Mouse (Mus musculus) kidney, postnatal 0 days (tissue): ENCODE data around the gene Tnpo1. TPM values are rescaled to one million over a fixed set of nuclear protein-coding genes. Genes with fewer than 3 reads are reported as not detected.

Experiments
- ATAC-seq: fragments of 200-750 bp; cut with Nextera tagmentation; replicated peaks from 2 replicates; pipeline ENCODE4 v1.8.0; 2017; ENCODE audit warnings: low read depth, moderate number of reproducible peaks, moderate TSS enrichment, moderate library complexity; ENCODE audit not compliant: low FRiP score
- DNase-seq: peaks from one replicate; pipeline ENCODE4 v3.0.0-alpha.2; 2016; ENCODE audit warnings: low spot score
- H3K27ac ChIP-seq: fragments of 300-500 bp; sonication (generic); 2 replicates; pipeline ENCODE4 v1.5.1; 2014; ENCODE audit warnings: mild to moderate bottlenecking
- H3K27me3 ChIP-seq: fragments of 300-500 bp; sonication (generic); 2 replicates; pipeline ENCODE4 v1.6.1; 2014; ENCODE audit warnings: low read length, mixed read lengths; ENCODE audit not compliant: insufficient read depth
- H3K36me3 ChIP-seq: fragments of 300-500 bp; sonication (generic); 2 replicates; pipeline ENCODE4 v1.6.1; 2014; ENCODE audit warnings: low read length, mixed read lengths; ENCODE audit not compliant: insufficient read depth
- H3K4me1 ChIP-seq: fragments of 300-500 bp; sonication (generic); replicated peaks from 2 replicates; pipeline ENCODE4 v1.6.1; 2014; ENCODE audit warnings: antibody characterized with exemption, low read length, mixed read lengths; ENCODE audit not compliant: insufficient read depth
- H3K4me2 ChIP-seq: fragments of 300-500 bp; sonication (generic); 2 replicates; pipeline ENCODE4 v1.6.1; 2014; ENCODE audit warnings: mild to moderate bottlenecking, low read length, moderate library complexity, mixed read lengths
- H3K4me3 ChIP-seq: fragments of 300-500 bp; sonication (generic); replicated peaks from 2 replicates; pipeline ENCODE4 v1.5.1; 2014; ENCODE audit warnings: low read depth, low read length
- H3K9ac ChIP-seq: fragments of 300-500 bp; sonication (generic); 2 replicates; pipeline ENCODE4 v1.6.1; 2014; ENCODE audit warnings: low read depth, low read length
- H3K9me3 ChIP-seq: fragments of 300-500 bp; sonication (generic); replicated peaks from 2 replicates; pipeline ENCODE4 v1.6.1; 2016; ENCODE audit warnings: low read length, inconsistent platforms, mixed read lengths
- CTCF ChIP-seq: IDR thresholded peaks from 2 replicates; pipeline ENCODE4 v1.5.1; 2016; ENCODE audit warnings: antibody characterized with exemption, low read depth, mild to moderate bottlenecking, moderate library complexity
- WGBS: fragments of 180-500 bp; shearing (Covaris S2); extraction: QIAGEN DNeasy Blood & Tissue Kit; methylation state at CpG from one replicate; pipeline ENCODE4 v1.1.7; 2014; 5-methylcytosine and 5-hydroxymethylcytosine counted together
- polyA plus RNA-seq: library from polyadenylated mRNA; unstranded; fragments of >200 nt; fragmentation: Nextera tagmentation; extraction: Ambion mirVana; gene quantifications from 2 replicates; pipeline ENCODE4 v1.2.1, GENCODE M21; 2015

The Tnpo1 gene
- polyA plus RNA-seq, 1 experiment from 2014 or later: 37.8 TPM

GRCm38 (mm10) chr13:98899550-98899949 is 26.6 kb downstream of the Tnpo1 start:
- ATAC-seq: no peak
- 73% methylated on average over 3 of the region's 3 CpGs for WGBS

GRCm38 (mm10) chr13:98897577-98897976 is 28.6 kb downstream of the Tnpo1 start:
- ATAC-seq: no peak
- 85% methylated on average over 5 of the region's 5 CpGs for WGBS

More at GRCm38 (mm10) chr13:98899550-98899949, 26.6 kb downstream of the Tnpo1 start:
- Histone ChIP-seq H3K4me1 (no peaks in the 10 kb centered on the region), H3K9ac (no peak overlapping the region), H3K9me3 (no peaks in the 10 kb centered on the region), H3K4me3 (no peak overlapping the region), H3K27me3 (no peaks in the 10 kb centered on the region), H3K36me3 (no peaks in the 10 kb centered on the region), H3K4me2 (no peak overlapping the region), H3K27ac (no peak overlapping the region)
- TF ChIP-seq CTCF: no peak
- DNase-seq: no peak

GRCm38 (mm10) chr13:98896434-98897126 is 29.6 kb downstream of the Tnpo1 start:
- DNase-seq (no peak), ATAC-seq (no peak)
- no peak overlapping the region for H3K27ac ChIP-seq
- no peak for TF ChIP-seq CTCF
- no peaks in the 10 kb centered on the region for H3K36me3 ChIP-seq
- H3K4me1 ChIP-seq: 0 out of 2 replicates have a peak, but pooled peaks cover 3% of the 10 kb centered on the region
- H3K9ac ChIP-seq: no peak overlapping the region
- no peak overlapping the region for H3K4me2 ChIP-seq
- 77% methylated on average over 7 of the region's 7 CpGs for WGBS
- H3K9me3 ChIP-seq: no peaks in the 10 kb centered on the region
- H3K27me3 ChIP-seq: no peaks in the 10 kb centered on the region
- H3K4me3 ChIP-seq: no peak overlapping the region

More at GRCm38 (mm10) chr13:98897577-98897976, 28.6 kb downstream of the Tnpo1 start:
- H3K27ac ChIP-seq: no peak overlapping the region
- no peak overlapping the region for H3K9ac ChIP-seq
- H3K4me3 ChIP-seq: no peak overlapping the region
- H3K4me2 ChIP-seq: no peak overlapping the region
- no peak for TF ChIP-seq CTCF
- no peaks in the 10 kb centered on the region for H3K27me3 ChIP-seq
- no peaks in the 10 kb centered on the region for H3K9me3 ChIP-seq
- DNase-seq: no peak
- H3K36me3 ChIP-seq: no peaks in the 10 kb centered on the region
- 0 out of 2 replicates have a peak, but pooled peaks cover 3% of the 10 kb centered on the region for H3K4me1 ChIP-seq

- Histone ChIP-seq H3K4me2 (no peak overlapping the region), H3K4me1 (0 out of 2 replicates have a peak, but pooled peaks cover 6% of the 10 kb centered on the region), H3K27me3 (no peaks in the 10 kb centered on the region), H3K9me3 (no peaks in the 10 kb centered on the region), H3K27ac (no peak overlapping the region), H3K36me3 (no peaks in the 10 kb centered on the region), H3K9ac (no peak overlapping the region), H3K4me3 (no peak overlapping the region)
- DNase-seq (no peak), ATAC-seq (no peak)
- WGBS: 80% methylated on average over 4 of the region's 4 CpGs
- TF ChIP-seq CTCF: no peak
Observed at GRCm38 (mm10) chr13:98896013-98896412, 30.2 kb downstream of the Tnpo1 start.

GRCm38 (mm10) chr13:98894900-98895299 is 31.3 kb downstream of the Tnpo1 start:
- Histone ChIP-seq H3K4me3 (no peak overlapping the region), H3K9ac (no peak overlapping the region), H3K9me3 (no peaks in the 10 kb centered on the region), H3K36me3 (no peaks in the 10 kb centered on the region), H3K27ac (no peak overlapping the region), H3K4me2 (no peak overlapping the region), H3K4me1 (0 out of 2 replicates have a peak, but pooled peaks cover 6% of the 10 kb centered on the region), H3K27me3 (no peaks in the 10 kb centered on the region)
- ATAC-seq (no peak), DNase-seq (no peak)
- TF ChIP-seq CTCF: no peak
- 68% methylated on average over 2 of the region's 2 CpGs for WGBS

- H3K9me3 ChIP-seq: no peaks in the 10 kb centered on the region
- H3K36me3 ChIP-seq: 0 out of 2 replicates have a peak, but pooled peaks cover 4% of the 10 kb centered on the region
- peak overlapping the region; percentile 65 for H3K4me2 ChIP-seq
- ATAC-seq (no peak), DNase-seq (no peak)
- WGBS: 13% methylated on average over 8 of the region's 8 CpGs
- H3K4me1 ChIP-seq: 0 out of 2 replicates have a peak, but pooled peaks cover 6% of the 10 kb centered on the region
- no peak overlapping the region; the same call in 1 of the 2 replicates for H3K27ac ChIP-seq
- no peak for TF ChIP-seq CTCF
- no peaks in the 10 kb centered on the region for H3K27me3 ChIP-seq
- H3K9ac ChIP-seq: no peak overlapping the region
- H3K4me3 ChIP-seq: peak overlapping the region; percentile 86
Observed at GRCm38 (mm10) chr13:98891443-98891842, 34.7 kb downstream of the Tnpo1 start.
